Mouse (Mus musculus): Measurements from ENCODE around the gene Mmel1.
A peak's percentile ranks its signal among the peaks of the same experiment; 100 is the strongest.

DNA sequence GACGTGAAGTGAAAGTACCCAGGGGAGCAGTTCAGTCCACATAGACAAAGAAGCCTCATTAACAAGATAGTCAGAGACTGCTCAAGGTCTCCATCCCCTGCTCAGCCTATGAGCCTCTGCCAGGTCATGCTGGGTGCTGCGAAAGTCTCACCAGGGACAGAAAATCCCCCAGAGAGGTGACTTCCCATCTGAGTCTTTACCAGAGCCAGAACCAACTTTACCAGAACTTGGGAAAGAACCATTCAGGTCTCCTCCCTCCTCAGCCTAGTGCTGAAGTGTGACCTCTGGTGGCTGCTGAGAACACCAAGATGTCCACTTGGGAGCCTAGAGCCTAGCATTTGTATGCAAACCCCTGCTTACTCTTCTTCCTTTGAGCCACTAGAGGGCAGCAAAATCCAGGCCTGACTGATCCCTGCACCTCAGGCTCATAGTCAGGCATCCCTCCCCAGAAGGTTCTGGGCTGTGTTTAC, 74.8 kb downstream of the Mmel1 start:
- TF ChIP-seq POLR2A (IDR thresholded peaks at IDR 0.05; ENCODE audit: low read depth, low read length), result no peak
- peak; percentile 85; the same call in 1 of the 2 replicates for TF ChIP-seq CTCF (IDR thresholded peaks at IDR 0.05; ENCODE audit: extremely low read depth, insufficient read depth, insufficient read length, insufficient replicate concordance)

Data from spleen, adult 2 months (tissue).